Mouse (Mus musculus) megakaryocyte, embryonic 14.5 days (primary cell): Measurements from ENCODE around the gene Ank3.

Experiments
- FLI1 ChIP-seq: IDR thresholded peaks from 2 replicates; pipeline ENCODE4 v1.6.1; 2012; ENCODE audit warnings: low read length, inconsistent platforms, mixed read lengths
- GATA1 ChIP-seq: IDR thresholded peaks from 3 replicates; pipeline ENCODE4 v1.6.1; 2012; ENCODE audit warnings: mixed read lengths, low read length, inconsistent platforms, borderline replicate concordance

DNA sequence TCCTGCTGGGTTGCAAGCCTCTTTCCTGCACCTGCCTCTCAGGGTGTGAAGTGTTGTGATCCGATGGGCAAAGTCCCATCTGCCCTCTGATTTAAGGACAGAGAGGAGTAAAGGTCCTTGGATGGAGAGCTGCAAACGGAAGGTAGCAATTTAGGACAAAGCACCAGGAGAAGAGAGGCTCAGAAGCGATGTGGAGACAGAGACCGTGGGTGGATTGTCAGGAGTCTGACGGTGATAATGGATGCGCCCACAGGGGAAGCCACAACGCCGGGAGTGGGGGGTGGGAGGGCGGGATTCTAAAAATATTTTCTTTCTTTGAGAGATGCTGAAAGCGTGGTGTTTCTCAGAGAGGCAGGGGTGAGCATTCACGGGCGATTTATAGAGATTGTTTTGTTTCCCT is 206.6 kb downstream of the Ank3 start:
- TF ChIP-seq GATA1 (no peak), FLI1 (no peak)
